Mouse (Mus musculus) forebrain, embryonic 13.5 days (tissue): ENCODE data around the gene Syf2. TPM values are rescaled to one million over a fixed set of nuclear protein-coding genes. Genes with fewer than 3 reads are reported as not detected.
A peak's percentile ranks its signal among the peaks of the same experiment; 100 is the strongest.
"Not testable (repeated sequence)": the region's sequence is repeated elsewhere in the genome, so short reads cannot be mapped to it uniquely, and the experiment has no call there.

Experiments used
- ATAC-seq: fragments of 200-750 bp; cut with Nextera tagmentation; 2 replicates; pipeline ENCODE4 v1.8.0; 2017
- H3K27ac ChIP-seq: fragments of 300-500 bp; sonication (generic); 2 replicates; pipeline ENCODE4 v1.5.1; 2015; ENCODE audit warnings: inconsistent platforms, mild to moderate bottlenecking, moderate library complexity
- H3K27me3 ChIP-seq: fragments of 300-500 bp; sonication (generic); 2 replicates; pipeline ENCODE4 v1.6.1; 2015; ENCODE audit warnings: mild to moderate bottlenecking, inconsistent platforms
- H3K36me3 ChIP-seq: fragments of 300-500 bp; sonication (generic); 2 replicates; pipeline ENCODE4 v1.6.1; 2015; ENCODE audit warnings: mild to moderate bottlenecking, inconsistent platforms; ENCODE audit not compliant: poor library complexity, severe bottlenecking
- H3K4me1 ChIP-seq: fragments of 300-500 bp; sonication (generic); 2 replicates; pipeline ENCODE4 v1.6.1; 2015; ENCODE audit warnings: inconsistent platforms
- H3K4me2 ChIP-seq: fragments of 300-500 bp; sonication (generic); 2 replicates; pipeline ENCODE4 v1.6.1; 2015; ENCODE audit warnings: inconsistent platforms, mild to moderate bottlenecking, moderate library complexity
- H3K4me3 ChIP-seq: fragments of 300-500 bp; sonication (generic); 2 replicates; pipeline ENCODE4 v1.5.1; 2015; ENCODE audit warnings: mild to moderate bottlenecking, inconsistent platforms
- H3K9ac ChIP-seq: fragments of 300-500 bp; sonication (generic); 2 replicates; pipeline ENCODE4 v1.6.1; 2015; ENCODE audit warnings: mild to moderate bottlenecking, inconsistent platforms
- H3K9me3 ChIP-seq: fragments of 300-500 bp; sonication (generic); replicated peaks from 2 replicates; pipeline ENCODE4 v1.6.1; 2016; ENCODE audit warnings: inconsistent platforms
- WGBS: fragments of 180-500 bp; shearing (Covaris S2); methylation state at CpG from one replicate; pipeline ENCODE4 v1.1.7; 2015; 5-methylcytosine and 5-hydroxymethylcytosine counted together
- polyA plus RNA-seq: library from polyadenylated mRNA; unstranded; fragments of >200 nt; fragmentation: Nextera tagmentation; extraction: Ambion mirVana; gene quantifications from 2 replicates; pipeline ENCODE4 v1.2.1, GENCODE M21; 2015

The Syf2 gene
- polyA plus RNA-seq: 74.8 and 79.1 TPM in 2 replicates

- H3K4me2 ChIP-seq: peak within 1 kb of the TSS; percentile 97
Measured at GRCm38 (mm10) chr4:134930684-134931481, at the start of gene Syf2. Gene Syf2, plus strand, starts transcription at chr4:134930898.

GRCm38 (mm10) chr4:134883266-134883665 is 47.4 kb upstream of the Syf2 start:
- no peak overlapping the region for H3K27ac ChIP-seq
- no peak for ATAC-seq
- H3K4me1 ChIP-seq: peaks cover 8% of the 10 kb centered on the region
- 35% methylated on average over 7 of the region's 7 CpGs for WGBS
- H3K4me3 ChIP-seq: no peak overlapping the region
- H3K36me3 ChIP-seq: no peaks in the 10 kb centered on the region
- no peak overlapping the region for H3K4me2 ChIP-seq
- no peaks in the 10 kb centered on the region for H3K27me3 ChIP-seq
- no peaks in the 10 kb centered on the region for H3K9me3 ChIP-seq
- no peak overlapping the region for H3K9ac ChIP-seq

More at GRCm38 (mm10) chr4:134930684-134931481, at the start of gene Syf2:
- H3K4me3 ChIP-seq: peak within 1 kb of the TSS; percentile 97
- H3K9me3 ChIP-seq: no peaks in the 10 kb centered on the region
- peaks cover 64% of the 10 kb centered on the region for H3K36me3 ChIP-seq
- ATAC-seq: peak; percentile 96
- H3K27me3 ChIP-seq: no peaks in the 10 kb centered on the region
- H3K4me1 ChIP-seq: peaks cover 24% of the 10 kb centered on the region
- peak within 1 kb of the TSS; percentile 76 for H3K27ac ChIP-seq
- peak within 1 kb of the TSS; percentile 86 for H3K9ac ChIP-seq
- WGBS: under 1% methylated on average over 68 of the region's 68 CpGs

- no peak for ATAC-seq
- H3K9me3 ChIP-seq: no peaks in the 10 kb centered on the region
- WGBS: 90% methylated on average over 10 of the region's 10 CpGs
- H3K4me1 ChIP-seq: peaks cover 8% of the 10 kb centered on the region
- no peak overlapping the region for H3K27ac ChIP-seq
- no peaks in the 10 kb centered on the region for H3K36me3 ChIP-seq
- no peak overlapping the region for H3K9ac ChIP-seq
- no peaks in the 10 kb centered on the region for H3K27me3 ChIP-seq
- no peak overlapping the region for H3K4me3 ChIP-seq
- no peak overlapping the region for H3K4me2 ChIP-seq
Measured at GRCm38 (mm10) chr4:134883808-134884207, 46.9 kb upstream of the Syf2 start.

GRCm38 (mm10) chr4:134884364-134884763 is 46.3 kb upstream of the Syf2 start:
- H3K4me2 ChIP-seq: no peak overlapping the region
- H3K4me3 ChIP-seq: no peak overlapping the region
- no peak overlapping the region for H3K9ac ChIP-seq
- no peak overlapping the region for H3K27ac ChIP-seq
- H3K9me3 ChIP-seq: no peaks in the 10 kb centered on the region
- ATAC-seq: no peak
- WGBS: 95% methylated on average over 4 of the region's 4 CpGs
- H3K4me1 ChIP-seq: peaks cover 7% of the 10 kb centered on the region
- no peaks in the 10 kb centered on the region for H3K27me3 ChIP-seq
- H3K36me3 ChIP-seq: no peaks in the 10 kb centered on the region

- no peak for ATAC-seq
- H3K27me3 ChIP-seq: no peaks in the 10 kb centered on the region
- no peak overlapping the region for H3K9ac ChIP-seq
- 81% methylated on average over 6 of the region's 6 CpGs for WGBS
- no peaks in the 10 kb centered on the region for H3K9me3 ChIP-seq
- no peak overlapping the region for H3K4me2 ChIP-seq
- no peak overlapping the region for H3K27ac ChIP-seq
- peaks cover 22% of the 10 kb centered on the region for H3K36me3 ChIP-seq
- H3K4me1 ChIP-seq: no peaks in the 10 kb centered on the region
- no peak overlapping the region for H3K4me3 ChIP-seq
Measured at GRCm38 (mm10) chr4:134892096-134892495, 38.6 kb upstream of the Syf2 start.

- Histone ChIP-seq H3K36me3 (peaks cover 73% of the 10 kb centered on the region), H3K4me3 (no peak overlapping the region), H3K27me3 (no peaks in the 10 kb centered on the region), H3K9ac (no peak overlapping the region), H3K4me1 (no peaks in the 10 kb centered on the region), H3K9me3 (no peaks in the 10 kb centered on the region), H3K4me2 (no peak overlapping the region), H3K27ac (no peak overlapping the region)
- no peak for ATAC-seq
- 91% methylated on average over 6 of the region's 6 CpGs for WGBS
Measured at GRCm38 (mm10) chr4:134897256-134897655, 33.4 kb upstream of the Syf2 start.

GRCm38 (mm10) chr4:134901126-134901525 is 29.6 kb upstream of the Syf2 start:
- Histone ChIP-seq H3K4me2 (no peak overlapping the region), H3K27ac (no peak overlapping the region), H3K4me3 (no peak overlapping the region), H3K36me3 (peaks cover 99% of the 10 kb centered on the region), H3K4me1 (no peaks in the 10 kb centered on the region), H3K9me3 (no peaks in the 10 kb centered on the region), H3K9ac (no peak overlapping the region), H3K27me3 (no peaks in the 10 kb centered on the region)
- no peak for ATAC-seq
- 97% methylated on average over 8 of the region's 8 CpGs for WGBS

GRCm38 (mm10) chr4:134903046-134903445 is 27.7 kb upstream of the Syf2 start:
- Histone ChIP-seq H3K27me3 (no peaks in the 10 kb centered on the region), H3K4me3 (no peak overlapping the region), H3K9ac (no peak overlapping the region), H3K4me2 (no peak overlapping the region), H3K36me3 (peaks cover 100% of the 10 kb centered on the region), H3K27ac (no peak overlapping the region), H3K4me1 (no peaks in the 10 kb centered on the region), H3K9me3 (no peaks in the 10 kb centered on the region)
- no peak for ATAC-seq
- WGBS: 81% methylated on average over 7 of the region's 7 CpGs

- not testable (repeated sequence) for H3K4me3 ChIP-seq, H3K27me3 ChIP-seq, ATAC-seq, H3K9me3 ChIP-seq, H3K27ac ChIP-seq, H3K4me2 ChIP-seq, H3K9ac ChIP-seq
- peaks cover 19% of the 10 kb centered on the region for H3K4me1 ChIP-seq
- 95% methylated on average over 7 of the region's 8 CpGs for WGBS
- H3K36me3 ChIP-seq: peaks cover 58% of the 10 kb centered on the region
Measured at GRCm38 (mm10) chr4:134911406-134911805, 19.3 kb upstream of the Syf2 start.

- no peaks in the 10 kb centered on the region for H3K27me3 ChIP-seq
- 0 out of 2 replicates have a peak, but pooled peaks have one; percentile 22 for ATAC-seq
- H3K27ac ChIP-seq: no peak overlapping the region
- peak overlapping the region; percentile 70 for H3K4me2 ChIP-seq
- peak overlapping the region; percentile 23; the same call in 1 of the 2 replicates for H3K9ac ChIP-seq
- H3K4me3 ChIP-seq: peak overlapping the region; percentile 84
- peaks cover 38% of the 10 kb centered on the region for H3K36me3 ChIP-seq
- WGBS: 25% methylated on average over 3 of the region's 3 CpGs
- H3K4me1 ChIP-seq: peaks cover 19% of the 10 kb centered on the region
- H3K9me3 ChIP-seq: no peaks in the 10 kb centered on the region
Measured at GRCm38 (mm10) chr4:134913413-134913812, 17.3 kb upstream of the Syf2 start.

- 1% methylated on average over 43 of the region's 43 CpGs for WGBS
- peaks cover 29% of the 10 kb centered on the region for H3K36me3 ChIP-seq
Measured at GRCm38 (mm10) chr4:134914122-134914863, 16.4 kb upstream of the Syf2 start.

GRCm38 (mm10) chr4:134914864-134915209 is 15.9 kb upstream of the Syf2 start, which contains the start of gene Tmem50a:
Gene Tmem50a, minus strand, starts transcription at chr4:134915024.
- Histone ChIP-seq H3K9ac (peak within 1 kb of the TSS; percentile 87), H3K4me1 (peaks cover 19% of the 10 kb centered on the region), H3K27me3 (no peaks in the 10 kb centered on the region), H3K4me3 (peak within 1 kb of the TSS; percentile 84), H3K4me2 (peak within 1 kb of the TSS; percentile 70), H3K36me3 (peaks cover 25% of the 10 kb centered on the region), H3K9me3 (no peaks in the 10 kb centered on the region), H3K27ac (peak within 1 kb of the TSS; percentile 82)
- WGBS: under 1% methylated on average over 25 of the region's 25 CpGs
- peak; percentile 94 for ATAC-seq

More at GRCm38 (mm10) chr4:134914122-134914863, 16.4 kb upstream of the Syf2 start:
- H3K4me1 ChIP-seq: peaks cover 19% of the 10 kb centered on the region
- H3K27ac ChIP-seq: peak overlapping the region; percentile 82
- H3K4me2 ChIP-seq: peak overlapping the region; percentile 70
- H3K9me3 ChIP-seq: no peaks in the 10 kb centered on the region
- peak overlapping the region; percentile 87 for H3K9ac ChIP-seq
- H3K27me3 ChIP-seq: no peaks in the 10 kb centered on the region
- H3K4me3 ChIP-seq: peak overlapping the region; percentile 84
- ATAC-seq: peak; percentile 76
